Mouse (Mus musculus): ENCODE measurements at regions not wholly inside any gene's neighbourhood (a gene's known extent, or its start where the extent isn't known, plus 50 kb on each side); places are given as distances from the start of the nearest gene placed in this dataset.

GRCm38 (mm10) chr4:8421285-8421684 lies 182.4 kb upstream of the Car8 start:
- TF ChIP-seq POLR2A (IDR thresholded peaks at IDR 0.05; ENCODE audit: low read depth, low read length) (no peak), CTCF (IDR thresholded peaks at IDR 0.05; ENCODE audit: extremely low read depth, insufficient read depth, insufficient read length, insufficient replicate concordance) (no peak)
